Mouse (Mus musculus): Measurements from ENCODE around the gene Spata5.

DNA sequence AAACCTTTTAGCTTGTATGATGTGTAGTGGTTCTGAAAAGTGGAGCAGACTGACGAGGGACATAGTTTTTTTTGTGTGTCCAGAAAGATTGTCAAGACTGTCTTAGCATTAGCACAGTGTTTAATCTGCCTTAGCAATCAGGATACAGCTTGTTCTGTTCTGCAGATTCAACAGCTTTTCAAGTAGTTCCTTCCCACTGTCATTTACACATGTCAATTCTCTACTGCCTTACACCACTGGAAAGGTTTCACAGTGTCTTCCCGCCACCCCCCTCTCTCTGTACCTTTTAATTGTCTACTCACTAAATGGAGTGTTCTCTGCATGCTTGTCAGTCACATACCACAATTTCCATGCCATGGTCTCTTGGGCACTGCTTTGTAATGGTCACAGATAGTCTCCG lies 1.5 kb downstream of the Spata5 start:
- TF ChIP-seq CTCF (IDR thresholded peaks at IDR 0.05; ENCODE audit: low read depth, low read length) (no peak), POLR2A (IDR thresholded peaks at IDR 0.05; ENCODE audit: borderline replicate concordance, low read depth, low read length) (no peak)

All from bone marrow macrophage, adult 2 months (primary cell).